Mouse (Mus musculus) lung, embryonic 14.5 days (tissue): ENCODE measurements around the gene Lcp1. TPM values are rescaled to one million over a fixed set of nuclear protein-coding genes. Genes with fewer than 3 reads are reported as not detected.
A peak's percentile ranks its signal among the peaks of the same experiment; 100 is the strongest.

Experiments used
- ATAC-seq: fragments of 200-750 bp; cut with Nextera tagmentation; 2 replicates; pipeline ENCODE4 v1.8.0; 2017; ENCODE audit warnings: mild to moderate bottlenecking, moderate TSS enrichment, moderate library complexity; ENCODE audit not compliant: insufficient read depth
- DNase-seq: peaks from one replicate; pipeline ENCODE4 v3.0.0-alpha.2; 2015
- H3K27ac ChIP-seq: fragments of 300-500 bp; sonication (generic); 2 replicates; pipeline ENCODE4 v1.5.1; 2014; ENCODE audit warnings: low read depth, mild to moderate bottlenecking, moderate library complexity
- H3K27me3 ChIP-seq: fragments of 300-500 bp; sonication (generic); 2 replicates; pipeline ENCODE4 v1.6.1; 2014; ENCODE audit warnings: low read length, control low read depth; ENCODE audit not compliant: insufficient read depth
- H3K36me3 ChIP-seq: fragments of 300-500 bp; sonication (generic); 2 replicates; pipeline ENCODE4 v1.6.1; 2014; ENCODE audit warnings: control low read depth; ENCODE audit not compliant: insufficient read depth
- H3K4me1 ChIP-seq: fragments of 300-500 bp; sonication (generic); 2 replicates; pipeline ENCODE4 v1.6.1; 2014; ENCODE audit warnings: antibody characterized with exemption, control low read depth; ENCODE audit not compliant: insufficient read depth
- H3K4me2 ChIP-seq: fragments of 300-500 bp; sonication (generic); 2 replicates; pipeline ENCODE4 v1.6.1; 2014; ENCODE audit warnings: mild to moderate bottlenecking
- H3K4me3 ChIP-seq: fragments of 300-500 bp; sonication (generic); 2 replicates; pipeline ENCODE4 v1.5.1; 2014; ENCODE audit warnings: low read depth, low read length
- H3K9ac ChIP-seq: fragments of 300-500 bp; sonication (generic); 2 replicates; pipeline ENCODE4 v1.6.1; 2014
- H3K9me3 ChIP-seq: fragments of 300-500 bp; sonication (generic); 2 replicates; pipeline ENCODE4 v1.6.1; 2016; ENCODE audit warnings: low read depth, low read length, control low read depth
- CTCF ChIP-seq: IDR thresholded peaks from 2 replicates; pipeline ENCODE4 v1.5.1; 2016; ENCODE audit warnings: antibody characterized with exemption, low read depth
- whole genome bisulfite sequencing: fragments of 180-500 bp; shearing (Covaris S2); extraction: QIAGEN DNeasy Blood & Tissue Kit; methylation state at CpG from one replicate; pipeline ENCODE4 v1.1.7; 2014; 5-methylcytosine and 5-hydroxymethylcytosine counted together
- polyA plus RNA-seq: library from polyadenylated mRNA; unstranded; fragments of >200 nt; fragmentation: Nextera tagmentation; extraction: Ambion mirVana; gene quantifications from 2 replicates; pipeline ENCODE4 v1.2.1, GENCODE M21; 2014

Lcp1 gene
- polyA plus RNA-seq, 1 experiment from 2014 or later, result 49.7 TPM

GRCm38 (mm10) chr14:75188521-75188920 is 57.6 kb downstream of the Lcp1 start:
- peak; percentile 50 for TF ChIP-seq CTCF
- 68% methylated on average over 6 of the region's 6 CpGs for WGBS
- no peak for DNase-seq
- no peak overlapping the region for H3K4me2 ChIP-seq
- no peaks in the 10 kb centered on the region for H3K27me3 ChIP-seq
- ATAC-seq, result no peak
- H3K4me3 ChIP-seq, result no peak overlapping the region
- H3K36me3 ChIP-seq, result no peaks in the 10 kb centered on the region
- H3K9me3 ChIP-seq, result no peaks in the 10 kb centered on the region
- H3K4me1 ChIP-seq, result no peaks in the 10 kb centered on the region
- H3K9ac ChIP-seq, result no peak overlapping the region
- H3K27ac ChIP-seq, result no peak overlapping the region

- Histone ChIP-seq H3K4me2 (no peak overlapping the region), H3K27me3 (no peaks in the 10 kb centered on the region), H3K36me3 (no peaks in the 10 kb centered on the region), H3K4me3 (no peak overlapping the region), H3K27ac (no peak overlapping the region), H3K4me1 (no peaks in the 10 kb centered on the region), H3K9ac (no peak overlapping the region), H3K9me3 (no peaks in the 10 kb centered on the region)
- TF ChIP-seq CTCF, result no peak
- DNase-seq, result no peak
- no peak for ATAC-seq
- 73% methylated on average over 4 of the region's 4 CpGs for WGBS
These were observed 58.1 kb downstream of the Lcp1 start for GRCm38 (mm10) chr14:75189031-75189430.

GRCm38 (mm10) chr14:75190683-75191082 is 59.8 kb downstream of the Lcp1 start:
- no peak overlapping the region for H3K4me3 ChIP-seq
- H3K9me3 ChIP-seq, result no peaks in the 10 kb centered on the region
- no peaks in the 10 kb centered on the region for H3K27me3 ChIP-seq
- no peak overlapping the region for H3K27ac ChIP-seq
- ATAC-seq (no peak), DNase-seq (no peak)
- H3K9ac ChIP-seq, result no peak overlapping the region
- H3K4me1 ChIP-seq, result no peaks in the 10 kb centered on the region
- no peak for TF ChIP-seq CTCF
- 82% methylated on average over 4 of the region's 4 CpGs for WGBS
- H3K36me3 ChIP-seq, result no peaks in the 10 kb centered on the region
- no peak overlapping the region for H3K4me2 ChIP-seq

- H3K36me3 ChIP-seq, result no peaks in the 10 kb centered on the region
- H3K9ac ChIP-seq, result no peak overlapping the region
- no peak overlapping the region for H3K4me3 ChIP-seq
- TF ChIP-seq CTCF, result 0 out of 2 replicates have a peak, but pooled peaks have one; percentile 5
- H3K27me3 ChIP-seq, result no peaks in the 10 kb centered on the region
- H3K4me1 ChIP-seq, result no peaks in the 10 kb centered on the region
- ATAC-seq, result no peak
- no peak overlapping the region for H3K4me2 ChIP-seq
- no peak for DNase-seq
- WGBS, result 67% methylated on average over 10 of the region's 10 CpGs
- no peak overlapping the region for H3K27ac ChIP-seq
- no peaks in the 10 kb centered on the region for H3K9me3 ChIP-seq
These were observed 61.5 kb downstream of the Lcp1 start for GRCm38 (mm10) chr14:75192427-75192826.

- Histone ChIP-seq H3K4me3 (no peak overlapping the region), H3K36me3 (no peaks in the 10 kb centered on the region), H3K4me2 (no peak overlapping the region), H3K9ac (no peak overlapping the region), H3K27me3 (no peaks in the 10 kb centered on the region), H3K9me3 (no peaks in the 10 kb centered on the region), H3K27ac (no peak overlapping the region), H3K4me1 (no peaks in the 10 kb centered on the region)
- no peak for TF ChIP-seq CTCF
- no peak for DNase-seq
- WGBS, result 60% methylated on average over 10 of the region's 10 CpGs
- no peak for ATAC-seq
These were observed 62.0 kb downstream of the Lcp1 start for GRCm38 (mm10) chr14:75192858-75193257.

- TF ChIP-seq CTCF, result no peak
- WGBS, result 89% methylated on average over 5 of the region's 5 CpGs
- Histone ChIP-seq H3K27ac (no peak overlapping the region), H3K9me3 (no peaks in the 10 kb centered on the region), H3K9ac (no peak overlapping the region), H3K27me3 (no peaks in the 10 kb centered on the region), H3K4me2 (no peak overlapping the region), H3K4me1 (no peaks in the 10 kb centered on the region), H3K4me3 (no peak overlapping the region), H3K36me3 (no peaks in the 10 kb centered on the region)
- DNase-seq (no peak), ATAC-seq (no peak)
These were observed 64.6 kb downstream of the Lcp1 start for GRCm38 (mm10) chr14:75195530-75195929.

GRCm38 (mm10) chr14:75197027-75197426 is 66.1 kb downstream of the Lcp1 start:
- ATAC-seq, result no peak
- H3K4me1 ChIP-seq, result no peaks in the 10 kb centered on the region
- H3K9ac ChIP-seq, result no peak overlapping the region
- peak; percentile 93 for TF ChIP-seq CTCF
- H3K4me2 ChIP-seq, result no peak overlapping the region
- H3K4me3 ChIP-seq, result no peak overlapping the region
- H3K9me3 ChIP-seq, result 0 out of 2 replicates have a peak, but pooled peaks cover 2% of the 10 kb centered on the region
- H3K27ac ChIP-seq, result no peak overlapping the region
- no peaks in the 10 kb centered on the region for H3K27me3 ChIP-seq
- WGBS, result 36% methylated on average over 5 of the region's 5 CpGs
- H3K36me3 ChIP-seq, result no peaks in the 10 kb centered on the region
- DNase-seq, result peak; percentile 93

GRCm38 (mm10) chr14:75197660-75198059 is 66.8 kb downstream of the Lcp1 start:
- Histone ChIP-seq H3K9ac (no peak overlapping the region), H3K4me1 (no peaks in the 10 kb centered on the region), H3K9me3 (0 out of 2 replicates have a peak, but pooled peaks cover 2% of the 10 kb centered on the region), H3K4me3 (no peak overlapping the region), H3K27ac (no peak overlapping the region), H3K27me3 (no peaks in the 10 kb centered on the region), H3K36me3 (no peaks in the 10 kb centered on the region), H3K4me2 (no peak overlapping the region)
- DNase-seq, result no peak
- peak; percentile 56 for ATAC-seq
- no peak for TF ChIP-seq CTCF
- 16% methylated on average over 7 of the region's 7 CpGs for WGBS
